13 mouse cellular contexts compared by ENCODE assay signal in the genomic region with DNA sequence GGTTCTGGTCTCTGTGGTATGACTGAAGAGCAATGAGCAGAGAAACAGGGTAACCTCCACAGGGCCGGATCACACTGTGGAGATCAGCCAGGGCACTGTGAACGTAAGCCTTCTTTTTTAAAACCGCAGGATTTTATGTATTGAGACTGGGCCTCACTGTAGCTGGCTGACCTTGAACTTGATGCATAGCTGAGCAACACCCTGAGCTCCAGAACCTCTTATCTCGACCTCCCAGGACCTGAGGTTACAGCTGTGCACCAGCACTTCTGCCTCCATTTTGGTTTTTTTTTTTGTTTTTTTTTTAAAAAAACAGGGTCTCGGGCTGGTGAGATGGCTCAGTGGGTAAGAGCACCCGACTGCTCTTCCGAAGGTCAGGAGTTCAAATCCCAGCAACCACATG.
"Had no signal": no experiment of that assay in that cellular context is flagged by ENCODE, and none has a peak within 500 bp of the region (broad histone marks: within the 10 kb centered on the region; RNA-seq: fewer than 3 reads in every experiment).

No protein-coding gene starts in this region.

- H3K4me2 ChIP-seq: limb, embryonic 13.5 days; neural tube, embryonic 13.5 days had no signal

- H3K27me3 ChIP-seq: limb, embryonic 13.5 days; neural tube, embryonic 13.5 days had no signal

- H3K9me3 ChIP-seq: midbrain, embryonic 10.5 days; neural tube, embryonic 13.5 days had no signal

- H3K9ac ChIP-seq: limb, embryonic 13.5 days; neural tube, embryonic 13.5 days had no signal

- H3K36me3 ChIP-seq: midbrain, embryonic 10.5 days; neural tube, embryonic 13.5 days had no signal

- DNase-seq: kidney, adult 8-10 months; kidney, postnatal 25 days; layer of hippocampus, adult 9-11 months; left cerebral cortex, postnatal 4 days; lung, adult 18-20 months; right cerebral cortex, postnatal 14 days; thymus, postnatal 4 days had no signal

- H3K27ac ChIP-seq: midbrain, embryonic 10.5 days; neural tube, embryonic 13.5 days; stomach, postnatal 0 days had no signal

- H3K4me3 ChIP-seq: limb, embryonic 13.5 days; midbrain, embryonic 10.5 days; neural tube, embryonic 13.5 days had no signal

- ATAC-seq: intestine, postnatal 0 days; midbrain, embryonic 16.5 days had no signal
